Mouse (Mus musculus) intestine, embryonic 16.5 days (tissue): ENCODE results near the gene H60b. TPM values are rescaled to one million over a fixed set of nuclear protein-coding genes. Genes with fewer than 3 reads are reported as not detected.

Experiments
- polyA plus RNA-seq: library from polyadenylated mRNA; unstranded; fragments of >200 nt; fragmentation: Nextera tagmentation; extraction: Ambion mirVana; gene quantifications from 2 replicates; pipeline ENCODE4 v1.2.1, GENCODE M21; 2015

H60b gene
- polyA plus RNA-seq, 1 experiment from 2014 or later, result 0.29 TPM

Other genes starting within 250 kb of the H60b start
- not detected in 2 replicates for gene 4930444G20Rik, start 90.5 kb upstream of the H60b start, polyA plus RNA-seq
- 28.0 and 30.0 TPM in 2 replicates for gene E030030I06Rik, start 9.3 kb upstream of the H60b start, polyA plus RNA-seq
- gene Raet1e, start within 50 bp of the H60b start, polyA plus RNA-seq, result 3.9 and 4.1 TPM in 2 replicates
- gene Raet1d, start 202.0 kb downstream of the H60b start, polyA plus RNA-seq, result 5.5 and 7.3 TPM in 2 replicates